Mouse (Mus musculus): ENCODE results near the gene Sos1. TPM values are rescaled to one million over a fixed set of nuclear protein-coding genes. Genes with fewer than 3 reads are reported as not detected.
A peak's percentile ranks its signal among the peaks of the same experiment; 100 is the strongest.

Sos1 gene
- polyA plus RNA-seq, 1 experiment from 2014 or later = 2.6 TPM

DNA sequence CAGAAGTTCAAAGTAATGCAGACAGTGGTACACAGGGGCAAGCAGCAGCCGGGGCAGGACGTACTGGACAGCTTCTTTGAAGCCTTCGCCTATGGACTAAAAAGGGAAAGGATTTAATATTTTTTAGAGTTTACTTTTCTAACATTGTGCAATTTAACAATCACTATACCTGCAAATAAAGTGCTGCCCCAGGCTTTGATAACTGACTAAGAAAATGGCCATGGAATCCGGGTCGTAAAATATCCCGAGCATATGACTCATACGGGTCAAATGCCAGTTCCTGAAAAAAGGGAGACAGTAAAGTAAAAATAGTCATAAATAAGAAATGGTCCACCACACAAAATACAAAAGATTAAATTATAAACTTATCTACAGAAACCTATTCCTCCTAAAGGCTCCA, 34.8 kb downstream of the Sos1 start:
- no peaks in the 10 kb centered on the region for H3K27me3 ChIP-seq (replicated peaks; ENCODE audit: insufficient read depth, low read length)
- no peak for DNase-seq (ENCODE audit: low spot score)
- no peak overlapping the region for H3K4me2 ChIP-seq (replicated peaks; ENCODE audit: low read depth, low read length)
- no peak overlapping the region for H3K9ac ChIP-seq (replicated peaks; ENCODE audit: low read depth)
- no peaks in the 10 kb centered on the region for H3K9me3 ChIP-seq (ENCODE audit: low read length)
- no peaks in the 10 kb centered on the region for H3K4me1 ChIP-seq (ENCODE audit: insufficient read depth, low read depth, low read length)
- no peak for ATAC-seq
- 84% methylated on average over 7 of the region's 7 CpGs for WGBS
- no peak overlapping the region for H3K27ac ChIP-seq (ENCODE audit: low read length)
- 0 out of 2 replicates have a peak, but pooled peaks cover 11% of the 10 kb centered on the region for H3K36me3 ChIP-seq (ENCODE audit: insufficient read depth, low read length)
- H3K4me3 ChIP-seq (ENCODE audit: low read depth, low read length) = no peak overlapping the region
- TF ChIP-seq CTCF (IDR thresholded peaks at IDR 0.05) = no peak

DNA sequence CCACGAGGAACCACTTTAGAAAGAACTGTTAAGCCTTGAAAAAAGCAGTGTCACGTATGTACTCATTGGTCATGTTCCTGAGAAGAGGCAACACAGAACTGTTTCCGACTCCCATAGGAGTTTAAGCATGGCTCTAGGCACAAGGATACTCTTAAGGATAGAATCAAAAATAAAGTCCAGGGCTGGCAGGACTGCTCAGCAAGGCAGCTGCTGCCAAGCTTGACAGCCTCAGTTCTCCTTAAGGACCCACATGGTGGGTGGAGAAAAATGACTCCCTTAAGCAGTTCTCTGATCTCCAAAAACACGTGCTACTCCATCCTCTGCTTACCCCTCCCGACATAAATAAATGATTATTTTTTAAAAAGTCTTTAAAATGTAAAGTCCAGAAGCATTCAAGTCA, 44.6 kb downstream of the Sos1 start:
- Histone ChIP-seq H3K4me1 (ENCODE audit: insufficient read depth, low read depth, low read length) (no peaks in the 10 kb centered on the region), H3K4me2 (replicated peaks; ENCODE audit: low read depth, low read length) (no peak overlapping the region), H3K9ac (replicated peaks; ENCODE audit: low read depth) (no peak overlapping the region), H3K36me3 (ENCODE audit: insufficient read depth, low read length) (peaks cover 8% of the 10 kb centered on the region; the same call in 1 of the 2 replicates), H3K4me3 (ENCODE audit: low read depth, low read length) (no peak overlapping the region), H3K27me3 (replicated peaks; ENCODE audit: insufficient read depth, low read length) (no peaks in the 10 kb centered on the region), H3K27ac (ENCODE audit: low read length) (no peak overlapping the region), H3K9me3 (ENCODE audit: low read length) (no peaks in the 10 kb centered on the region)
- 80% methylated on average over 5 of the region's 5 CpGs for WGBS
- TF ChIP-seq EP300 (IDR thresholded peaks at IDR 0.05) = no peak
- no peak for TF ChIP-seq CTCF (IDR thresholded peaks at IDR 0.05)
- no peak for DNase-seq (ENCODE audit: low spot score)
- no peak for ATAC-seq

DNA sequence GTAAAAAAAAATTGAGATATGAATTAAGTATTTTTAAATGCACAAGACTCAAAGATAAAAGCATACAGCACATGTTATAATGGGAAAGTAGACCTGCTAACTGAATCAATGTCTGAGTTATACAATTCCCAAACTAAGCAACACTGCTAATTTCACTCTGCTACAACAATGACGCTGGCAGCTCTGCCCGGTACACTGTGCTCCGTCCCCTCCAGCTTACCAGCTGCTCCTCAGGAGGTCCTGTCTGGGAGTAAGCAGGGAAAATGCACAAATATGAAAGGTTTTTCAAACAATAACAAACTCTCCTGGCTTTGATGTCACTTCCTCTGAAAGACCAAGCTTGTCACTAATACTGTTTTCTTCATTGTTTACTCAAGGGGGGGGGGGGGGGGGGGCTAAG, 45.8 kb downstream of the Sos1 start:
- Histone ChIP-seq H3K4me1 (ENCODE audit: insufficient read depth, low read depth, low read length) (no peaks in the 10 kb centered on the region), H3K4me2 (replicated peaks; ENCODE audit: low read depth, low read length) (no peak overlapping the region), H3K9ac (replicated peaks; ENCODE audit: low read depth) (no peak overlapping the region), H3K36me3 (ENCODE audit: insufficient read depth, low read length) (peaks cover 8% of the 10 kb centered on the region; the same call in 1 of the 2 replicates), H3K27me3 (replicated peaks; ENCODE audit: insufficient read depth, low read length) (no peaks in the 10 kb centered on the region), H3K9me3 (ENCODE audit: low read length) (no peaks in the 10 kb centered on the region), H3K4me3 (ENCODE audit: low read depth, low read length) (no peak overlapping the region), H3K27ac (ENCODE audit: low read length) (no peak overlapping the region)
- no peak for TF ChIP-seq EP300 (IDR thresholded peaks at IDR 0.05)
- no peak for TF ChIP-seq CTCF (IDR thresholded peaks at IDR 0.05)
- 63% methylated on average over 3 of the region's 3 CpGs for WGBS
- no peak for ATAC-seq
- no peak for DNase-seq (ENCODE audit: low spot score)

DNA sequence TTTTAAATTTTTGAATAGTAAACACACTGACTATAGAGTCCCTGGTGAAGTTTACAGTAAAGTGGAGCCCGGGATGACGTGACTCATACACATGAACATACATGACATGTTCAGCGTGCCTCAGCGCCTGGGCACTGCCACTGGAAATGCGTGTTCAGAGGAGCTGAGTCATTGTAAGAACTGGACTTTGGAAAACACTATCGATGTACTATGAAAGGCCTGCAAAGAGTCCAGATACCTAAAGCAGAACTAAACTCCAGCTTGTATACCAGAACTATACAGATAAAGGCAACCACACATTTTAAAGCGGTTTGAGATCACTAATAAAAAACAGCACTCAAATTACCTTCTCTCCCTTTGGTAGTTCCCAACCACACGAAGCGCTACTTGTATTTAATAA, 48.3 kb downstream of the Sos1 start:
- DNase-seq (ENCODE audit: low spot score) (no peak), ATAC-seq (no peak)
- TF ChIP-seq EP300 (IDR thresholded peaks at IDR 0.05) (no peak), CTCF (IDR thresholded peaks at IDR 0.05) (no peak)
- no peak overlapping the region for H3K9ac ChIP-seq (replicated peaks; ENCODE audit: low read depth)
- no peaks in the 10 kb centered on the region for H3K9me3 ChIP-seq (ENCODE audit: low read length)
- WGBS = 96% methylated on average over 9 of the region's 9 CpGs
- peaks cover 8% of the 10 kb centered on the region; the same call in 1 of the 2 replicates for H3K36me3 ChIP-seq (ENCODE audit: insufficient read depth, low read length)
- H3K4me1 ChIP-seq (ENCODE audit: insufficient read depth, low read depth, low read length) = no peaks in the 10 kb centered on the region
- H3K27me3 ChIP-seq (replicated peaks; ENCODE audit: insufficient read depth, low read length) = no peaks in the 10 kb centered on the region
- H3K4me3 ChIP-seq (ENCODE audit: low read depth, low read length) = no peak overlapping the region
- H3K4me2 ChIP-seq (replicated peaks; ENCODE audit: low read depth, low read length) = no peak overlapping the region
- no peak overlapping the region for H3K27ac ChIP-seq (ENCODE audit: low read length)

DNA sequence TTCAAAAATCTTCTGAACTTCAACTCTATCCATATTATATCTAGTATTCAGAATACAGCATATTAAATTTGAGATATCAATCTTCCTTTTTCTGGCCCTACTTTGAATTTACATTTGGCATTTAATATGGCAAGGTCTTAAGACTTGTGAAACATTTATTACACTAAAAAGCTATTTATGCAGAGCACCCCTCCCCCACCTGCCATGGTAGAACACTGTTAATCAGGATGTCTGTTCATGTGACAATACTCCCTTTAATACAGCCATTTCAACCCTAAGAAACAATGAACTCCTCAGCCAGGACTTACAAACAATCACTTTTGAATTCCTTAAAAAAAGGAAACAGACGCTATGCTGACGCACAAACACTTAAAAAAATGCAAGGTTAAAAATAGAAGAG, 52.3 kb downstream of the Sos1 start:
- peak; percentile 14 for DNase-seq (ENCODE audit: low spot score)
- 0 out of 2 replicates have a peak, but pooled peaks have one; percentile 8 for TF ChIP-seq EP300 (IDR thresholded peaks at IDR 0.05)
- TF ChIP-seq CTCF (IDR thresholded peaks at IDR 0.05) = no peak
- Histone ChIP-seq H3K36me3 (ENCODE audit: insufficient read depth, low read length) (peaks cover 1% of the 10 kb centered on the region; the same call in 1 of the 2 replicates), H3K9me3 (ENCODE audit: low read length) (no peaks in the 10 kb centered on the region), H3K27me3 (replicated peaks; ENCODE audit: insufficient read depth, low read length) (no peaks in the 10 kb centered on the region), H3K4me3 (ENCODE audit: low read depth, low read length) (no peak overlapping the region), H3K4me1 (ENCODE audit: insufficient read depth, low read depth, low read length) (no peaks in the 10 kb centered on the region), H3K4me2 (replicated peaks; ENCODE audit: low read depth, low read length) (no peak overlapping the region), H3K9ac (replicated peaks; ENCODE audit: low read depth) (no peak overlapping the region), H3K27ac (ENCODE audit: low read length) (no peak overlapping the region)
- WGBS = 56% methylated on average over 2 of the region's 2 CpGs
- ATAC-seq = no peak

DNA sequence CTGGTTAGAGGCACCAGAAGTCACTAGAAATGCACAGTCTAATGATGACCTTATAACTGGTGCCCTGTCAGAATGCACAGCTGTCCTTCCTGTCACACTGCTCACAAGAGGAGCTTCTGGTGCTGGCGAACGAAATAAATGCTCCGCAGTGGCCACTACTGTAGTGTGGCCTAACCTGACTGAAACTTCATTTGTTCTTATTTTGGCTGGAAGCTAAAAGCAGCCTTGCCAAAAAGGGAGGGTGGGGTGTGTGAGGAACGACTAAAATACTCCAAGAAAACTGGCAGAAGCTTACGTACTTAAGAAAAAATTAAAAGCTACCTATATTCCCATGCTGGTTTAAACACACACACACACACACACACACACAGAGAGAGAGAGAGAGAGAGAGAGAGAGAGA, 53.4 kb downstream of the Sos1 start:
- Histone ChIP-seq H3K36me3 (ENCODE audit: insufficient read depth, low read length) (peaks cover 10% of the 10 kb centered on the region; the same call in 1 of the 2 replicates), H3K4me2 (replicated peaks; ENCODE audit: low read depth, low read length) (no peak overlapping the region), H3K9me3 (ENCODE audit: low read length) (no peaks in the 10 kb centered on the region), H3K9ac (replicated peaks; ENCODE audit: low read depth) (no peak overlapping the region), H3K27me3 (replicated peaks; ENCODE audit: insufficient read depth, low read length) (no peaks in the 10 kb centered on the region), H3K4me3 (ENCODE audit: low read depth, low read length) (no peak overlapping the region), H3K4me1 (ENCODE audit: insufficient read depth, low read depth, low read length) (no peaks in the 10 kb centered on the region), H3K27ac (ENCODE audit: low read length) (no peak overlapping the region)
- TF ChIP-seq CTCF (IDR thresholded peaks at IDR 0.05) (no peak), EP300 (IDR thresholded peaks at IDR 0.05) (no peak)
- ATAC-seq = no peak
- 61% methylated on average over 5 of the region's 5 CpGs for WGBS
- peak; percentile 8 for DNase-seq (ENCODE audit: low spot score)

DNA sequence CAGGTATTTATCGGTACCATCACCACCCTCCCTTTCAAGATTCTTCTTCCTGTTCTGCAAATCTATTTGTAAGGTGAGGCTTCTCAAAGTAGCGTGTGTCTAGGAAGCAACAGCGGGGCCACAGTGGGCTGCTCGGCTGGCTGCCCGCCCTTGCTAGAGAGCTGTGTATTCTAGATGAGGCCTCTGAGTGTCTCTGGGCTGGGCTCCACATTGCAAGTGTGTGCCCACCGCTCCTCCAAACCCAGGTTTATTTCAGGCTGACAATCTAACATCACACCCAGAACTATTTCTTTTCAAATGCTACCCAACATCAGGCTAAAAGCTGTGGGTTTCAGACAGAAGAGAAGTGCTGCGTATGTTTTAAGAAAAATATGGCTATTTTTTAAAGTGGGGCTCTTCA, 54.1 kb downstream of the Sos1 start:
- Histone ChIP-seq H3K27ac (ENCODE audit: low read length) (no peak overlapping the region), H3K9me3 (ENCODE audit: low read length) (no peaks in the 10 kb centered on the region)
- 89% methylated on average over 7 of the region's 7 CpGs for WGBS

More for the DNA sequence above, 54.1 kb downstream of the Sos1 start:
- no peaks in the 10 kb centered on the region for H3K4me1 ChIP-seq (ENCODE audit: insufficient read depth, low read depth, low read length)
- ATAC-seq (no peak), DNase-seq (ENCODE audit: low spot score) (no peak)
- TF ChIP-seq CTCF (IDR thresholded peaks at IDR 0.05) (no peak), EP300 (IDR thresholded peaks at IDR 0.05) (no peak)
- peaks cover 10% of the 10 kb centered on the region; the same call in 1 of the 2 replicates for H3K36me3 ChIP-seq (ENCODE audit: insufficient read depth, low read length)
- no peak overlapping the region for H3K9ac ChIP-seq (replicated peaks; ENCODE audit: low read depth)
- no peak overlapping the region for H3K4me2 ChIP-seq (replicated peaks; ENCODE audit: low read depth, low read length)
- no peaks in the 10 kb centered on the region for H3K27me3 ChIP-seq (replicated peaks; ENCODE audit: insufficient read depth, low read length)
- no peak overlapping the region for H3K4me3 ChIP-seq (ENCODE audit: low read depth, low read length)

Measured in lung, postnatal 0 days (tissue).